Mouse (Mus musculus): Measurements from ENCODE around the gene Tas1r3. TPM values are rescaled to one million over a fixed set of nuclear protein-coding genes. Genes with fewer than 3 reads are reported as not detected.
A peak's percentile ranks its signal among the peaks of the same experiment; 100 is the strongest.

Tas1r3 gene
- polyA plus RNA-seq, 1 experiment from 2014 or later = 0.55 TPM

DNA sequence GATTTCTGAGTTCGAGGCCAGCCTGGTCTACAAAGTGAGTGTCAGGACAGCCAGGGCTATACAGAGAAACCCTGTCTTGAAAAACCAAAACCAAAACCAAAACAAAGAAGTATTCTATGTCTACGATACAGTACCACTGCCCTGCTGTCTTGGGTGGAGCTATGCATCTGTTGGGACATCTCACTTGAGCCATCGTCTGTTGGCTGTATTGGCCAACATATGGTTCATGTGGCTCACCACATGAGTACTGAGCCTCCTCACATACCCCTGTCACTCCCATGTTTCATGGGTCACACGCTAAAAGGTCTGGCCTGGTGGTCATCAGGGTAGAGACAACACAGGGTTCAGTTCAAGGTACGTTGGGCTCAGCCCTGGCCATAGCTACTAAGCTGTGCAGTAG lies 23.2 kb upstream of the Tas1r3 start:
- no peak overlapping the region for H3K4me2 ChIP-seq
- no peak for ATAC-seq (ENCODE audit: insufficient number of reproducible peaks, insufficient read depth, low FRiP score, low TSS enrichment, low read depth)
- no peak overlapping the region for H3K4me3 ChIP-seq
- no peaks in the 10 kb centered on the region for H3K27me3 ChIP-seq
- peaks cover 64% of the 10 kb centered on the region for H3K36me3 ChIP-seq
- H3K9me3 ChIP-seq = no peaks in the 10 kb centered on the region
- peaks cover 17% of the 10 kb centered on the region for H3K4me1 ChIP-seq
- 96% methylated on average over 5 of the region's 5 CpGs for WGBS
- H3K27ac ChIP-seq = no peak overlapping the region
- H3K9ac ChIP-seq = no peak overlapping the region

DNA sequence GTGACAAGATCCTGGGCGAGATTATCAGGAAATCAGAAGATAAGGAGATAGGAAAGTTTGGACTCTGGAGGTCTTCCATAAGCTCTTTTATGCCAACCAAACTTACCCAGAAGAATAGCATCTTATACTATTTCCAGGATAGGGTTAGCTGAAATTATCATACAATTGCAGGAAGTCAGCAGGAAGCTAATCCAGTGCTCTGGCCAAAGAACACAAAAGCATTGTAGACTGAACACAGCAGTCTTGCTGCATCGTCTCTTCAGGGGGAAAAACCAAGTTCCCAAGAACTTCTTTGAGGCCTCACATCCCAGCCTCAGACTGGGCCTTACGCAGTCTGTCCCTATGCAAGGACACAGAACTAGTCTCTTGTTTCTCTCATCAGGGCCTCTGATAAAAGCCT lies 20.4 kb upstream of the Tas1r3 start:
- H3K4me1 ChIP-seq = no peaks in the 10 kb centered on the region
- H3K27ac ChIP-seq = no peak overlapping the region
- no peak for ATAC-seq (ENCODE audit: insufficient number of reproducible peaks, insufficient read depth, low FRiP score, low TSS enrichment, low read depth)
- no peak overlapping the region for H3K4me2 ChIP-seq
- H3K36me3 ChIP-seq = peaks cover 61% of the 10 kb centered on the region
- H3K27me3 ChIP-seq = no peaks in the 10 kb centered on the region
- no peak overlapping the region for H3K4me3 ChIP-seq
- no peak overlapping the region for H3K9ac ChIP-seq
- WGBS = 87% methylated on average over 3 of the region's 3 CpGs
- no peaks in the 10 kb centered on the region for H3K9me3 ChIP-seq

DNA sequence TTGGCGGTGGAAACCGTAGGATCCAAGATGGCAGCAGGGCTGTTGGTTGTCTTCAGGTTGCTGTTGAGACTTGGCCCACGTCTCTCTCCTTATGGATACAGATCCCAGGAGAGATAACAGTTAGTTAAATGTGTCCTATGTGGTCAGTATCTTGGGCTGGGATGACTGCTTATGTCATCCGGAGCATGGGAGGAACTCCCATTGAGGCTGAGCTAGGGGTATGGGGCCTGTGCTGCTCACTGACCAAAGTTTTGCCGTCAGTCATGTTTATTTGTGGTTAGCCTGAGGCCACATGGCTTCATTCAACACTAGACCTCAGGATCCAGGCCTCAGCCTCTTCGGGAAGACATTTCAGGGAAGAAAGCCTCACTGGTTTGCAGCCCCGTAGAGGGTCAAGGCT lies 8.2 kb upstream of the Tas1r3 start:
- no peak overlapping the region for H3K9ac ChIP-seq
- H3K9me3 ChIP-seq = no peaks in the 10 kb centered on the region
- H3K4me2 ChIP-seq = no peak overlapping the region
- no peak overlapping the region for H3K27ac ChIP-seq
- no peaks in the 10 kb centered on the region for H3K27me3 ChIP-seq
- no peak overlapping the region for H3K4me3 ChIP-seq
- H3K36me3 ChIP-seq = peaks cover 56% of the 10 kb centered on the region
- 88% methylated on average over 7 of the region's 7 CpGs for WGBS
- H3K4me1 ChIP-seq = peaks cover 27% of the 10 kb centered on the region
- ATAC-seq (ENCODE audit: insufficient number of reproducible peaks, insufficient read depth, low FRiP score, low TSS enrichment, low read depth) = no peak

DNA sequence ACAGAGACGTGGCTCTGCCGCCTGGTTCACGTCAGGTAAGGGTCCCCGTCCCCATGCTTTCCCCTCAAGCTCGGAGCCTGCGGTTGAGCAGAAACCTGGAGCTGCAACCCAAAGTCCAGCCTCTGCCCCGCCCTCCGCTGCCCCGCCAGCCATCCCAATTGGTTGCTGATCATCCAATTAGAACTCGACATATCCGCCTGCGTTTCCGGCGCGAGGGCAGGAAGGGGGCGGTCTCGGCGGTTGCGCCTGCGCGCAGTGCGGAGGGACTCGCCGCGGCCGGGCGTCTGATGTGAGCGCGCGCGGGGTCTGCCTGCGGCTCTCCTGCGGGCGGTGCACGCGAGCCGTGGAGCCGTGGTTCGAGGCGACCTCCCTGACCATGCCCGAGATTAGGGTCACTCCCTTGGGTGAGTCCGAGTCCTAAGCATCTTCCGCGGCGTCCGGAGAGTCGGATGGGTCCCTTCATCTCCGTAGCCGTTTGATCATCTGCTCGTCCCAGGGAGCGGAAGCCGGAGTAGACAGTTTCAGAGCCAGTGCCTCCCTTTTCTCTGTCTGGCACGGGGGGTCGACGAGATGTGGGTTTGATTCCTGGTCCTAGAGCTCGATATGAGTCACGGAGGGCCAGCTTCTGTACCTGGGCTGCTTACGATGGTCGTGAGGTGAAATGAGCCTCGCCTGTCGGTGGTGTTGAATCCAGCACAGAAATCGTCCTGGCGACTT lies 6.3 kb upstream of the Tas1r3 start, which contains the start of the genes Cptp and Ints11:
Gene Cptp, minus strand, starts transcription at position 124 of the 717 bp plus-strand sequence.
Gene Ints11, plus strand, starts transcription at position 230 of the 717 bp plus-strand sequence.
- Histone ChIP-seq H3K4me1 (peaks cover 27% of the 10 kb centered on the region), H3K27me3 (no peaks in the 10 kb centered on the region), H3K27ac (peak within 1 kb of the TSS; percentile 51), H3K4me2 (peak within 1 kb of the TSS; percentile 98), H3K9me3 (no peaks in the 10 kb centered on the region), H3K9ac (peak within 1 kb of the TSS; percentile 79), H3K4me3 (peak within 1 kb of the TSS; percentile 79), H3K36me3 (peaks cover 58% of the 10 kb centered on the region)
- WGBS = under 1% methylated on average over 62 of the region's 63 CpGs
- ATAC-seq (ENCODE audit: insufficient number of reproducible peaks, insufficient read depth, low FRiP score, low TSS enrichment, low read depth) = peak; percentile 88

DNA sequence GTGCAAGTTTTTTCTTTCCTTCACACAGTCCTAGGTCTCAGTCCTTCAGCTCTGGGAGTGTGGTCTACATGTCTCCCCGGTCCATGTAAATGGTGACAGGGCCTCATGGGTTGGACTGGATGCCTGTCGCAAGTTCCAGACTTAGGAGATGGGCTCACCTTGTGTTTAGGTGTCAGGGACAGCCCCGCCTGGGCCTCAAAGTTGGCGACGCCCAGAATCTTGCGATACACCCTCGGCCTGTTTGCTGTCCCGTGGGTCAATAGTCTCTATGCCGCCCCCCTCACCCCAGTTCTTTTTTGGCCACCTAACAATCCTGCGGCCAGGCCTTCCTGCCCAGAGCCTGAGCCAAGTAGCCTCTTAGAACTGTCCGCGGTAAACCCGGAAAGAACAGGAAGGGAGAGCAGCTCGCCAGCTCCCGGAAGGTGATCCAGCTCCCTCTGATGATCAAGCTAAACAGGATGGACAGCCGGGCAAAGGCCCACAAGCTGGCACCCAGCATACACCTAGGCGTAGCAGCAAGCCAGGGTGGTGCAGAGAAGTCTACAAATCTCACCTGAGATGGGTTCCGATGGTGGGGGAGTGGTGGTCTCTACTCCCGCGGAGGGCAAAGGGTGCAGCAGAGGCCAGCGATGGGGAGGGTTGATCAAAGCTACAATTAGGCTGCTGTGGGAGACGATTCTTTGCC lies 5.6 kb upstream of the Tas1r3 start:
- Histone ChIP-seq H3K9ac (peak overlapping the region; percentile 79), H3K4me2 (peak overlapping the region; percentile 98), H3K4me3 (peak overlapping the region; percentile 79), H3K4me1 (peaks cover 27% of the 10 kb centered on the region), H3K27ac (no peak overlapping the region; the same call in 1 of the 2 replicates), H3K9me3 (no peaks in the 10 kb centered on the region), H3K36me3 (peaks cover 52% of the 10 kb centered on the region), H3K27me3 (no peaks in the 10 kb centered on the region)
- WGBS = 9% methylated on average over 22 of the region's 22 CpGs
- ATAC-seq (ENCODE audit: insufficient number of reproducible peaks, insufficient read depth, low FRiP score, low TSS enrichment, low read depth) = peak; percentile 45

DNA sequence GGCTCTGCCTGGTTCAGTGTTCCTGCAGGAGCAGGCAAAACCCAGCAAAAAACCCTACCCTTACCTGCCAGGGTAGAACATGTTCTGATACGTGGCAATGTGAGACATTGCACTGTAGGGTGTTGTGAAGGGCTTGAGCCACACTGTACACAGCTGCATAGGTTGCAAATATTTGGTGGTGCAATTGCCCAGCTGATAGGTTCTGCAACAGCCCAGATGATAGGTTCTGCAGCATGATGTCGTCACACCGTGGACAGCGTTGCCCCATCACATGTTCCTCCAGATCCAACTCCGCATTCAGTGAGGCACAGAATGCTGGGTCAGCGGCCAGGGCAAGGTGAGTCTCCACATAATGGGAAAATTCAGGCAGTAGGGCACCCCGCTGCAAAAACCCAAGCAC lies 1.4 kb downstream of the Tas1r3 start:
- Histone ChIP-seq H3K27me3 (no peaks in the 10 kb centered on the region), H3K36me3 (peaks cover 64% of the 10 kb centered on the region), H3K4me3 (no peak overlapping the region), H3K9ac (no peak overlapping the region), H3K9me3 (no peaks in the 10 kb centered on the region), H3K4me2 (no peak overlapping the region), H3K4me1 (no peaks in the 10 kb centered on the region), H3K27ac (no peak overlapping the region)
- no peak for ATAC-seq (ENCODE audit: insufficient number of reproducible peaks, insufficient read depth, low FRiP score, low TSS enrichment, low read depth)
- WGBS = 89% methylated on average over 7 of the region's 7 CpGs

DNA sequence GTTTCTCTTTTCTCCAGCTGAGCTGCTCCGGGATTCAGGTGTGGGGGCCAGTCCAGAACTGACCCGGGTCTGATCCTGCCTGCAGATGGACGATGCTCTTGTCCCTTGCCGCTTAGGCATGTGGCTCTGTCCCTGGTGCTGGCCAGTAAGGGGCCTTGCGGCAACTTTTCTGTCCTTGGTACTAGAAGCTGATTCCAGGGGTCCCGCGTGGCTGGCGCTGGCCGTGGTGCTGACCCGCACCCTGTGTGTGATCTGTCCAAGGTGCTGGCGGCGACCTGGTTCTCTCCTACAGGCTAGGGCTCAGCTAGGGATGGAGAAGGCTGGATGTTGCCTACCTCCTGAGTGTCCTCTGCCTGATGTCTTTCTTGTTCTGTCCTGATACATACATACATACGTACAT lies 3.8 kb downstream of the Tas1r3 start:
- Histone ChIP-seq H3K4me1 (no peaks in the 10 kb centered on the region), H3K4me3 (no peak overlapping the region), H3K4me2 (no peak overlapping the region), H3K27me3 (no peaks in the 10 kb centered on the region), H3K36me3 (peaks cover 66% of the 10 kb centered on the region), H3K27ac (no peak overlapping the region), H3K9me3 (no peaks in the 10 kb centered on the region), H3K9ac (no peak overlapping the region)
- ATAC-seq (ENCODE audit: insufficient number of reproducible peaks, insufficient read depth, low FRiP score, low TSS enrichment, low read depth) = peak; percentile 38; the same call in 1 of the 2 replicates
- WGBS = 16% methylated on average over 13 of the region's 13 CpGs

DNA sequence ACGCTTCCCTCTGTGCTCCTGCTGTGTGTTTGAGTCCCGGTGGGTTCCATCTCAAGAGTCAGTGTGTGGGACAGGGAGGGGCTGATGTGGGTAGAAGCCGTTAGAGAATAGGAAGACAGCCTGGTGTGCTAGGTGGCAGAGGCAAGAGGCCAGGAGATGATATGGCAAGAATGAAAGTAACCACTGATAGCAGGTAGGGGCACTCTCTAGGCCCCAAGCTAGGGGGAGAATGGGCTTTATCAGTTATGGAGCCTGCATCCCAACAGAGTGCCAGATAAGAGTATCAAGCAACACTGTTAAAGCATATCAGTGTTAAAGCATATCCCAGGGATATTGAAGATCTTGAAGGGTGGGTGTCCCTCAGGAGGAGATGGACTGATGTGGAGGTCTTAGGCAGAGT lies 6.3 kb downstream of the Tas1r3 start:
- no peak for ATAC-seq (ENCODE audit: insufficient number of reproducible peaks, insufficient read depth, low FRiP score, low TSS enrichment, low read depth)
- Histone ChIP-seq H3K36me3 (peaks cover 76% of the 10 kb centered on the region), H3K9me3 (no peaks in the 10 kb centered on the region), H3K27ac (no peak overlapping the region), H3K4me3 (no peak overlapping the region), H3K4me2 (no peak overlapping the region), H3K9ac (no peak overlapping the region), H3K4me1 (no peaks in the 10 kb centered on the region), H3K27me3 (no peaks in the 10 kb centered on the region)
- WGBS = 95% methylated on average over 3 of the region's 3 CpGs

DNA sequence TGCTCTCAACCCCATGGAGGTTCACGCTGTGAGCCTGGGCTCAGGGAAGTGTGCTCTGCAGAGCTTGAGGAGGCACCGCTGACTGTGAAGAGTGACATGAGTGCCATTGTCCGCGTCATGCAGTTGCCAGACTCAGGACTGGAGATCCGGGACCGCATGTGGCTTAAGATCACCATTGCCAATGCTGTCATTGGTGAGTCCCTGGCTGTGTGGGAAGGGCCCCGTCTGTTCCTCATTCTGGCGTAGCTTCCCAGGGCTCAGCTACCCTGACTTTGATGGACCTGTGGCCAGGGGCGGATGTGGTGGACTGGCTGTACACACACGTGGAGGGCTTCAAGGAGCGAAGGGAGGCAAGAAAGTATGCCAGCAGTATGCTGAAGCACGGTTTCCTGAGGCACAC lies 7.1 kb downstream of the Tas1r3 start:
- Histone ChIP-seq H3K9ac (no peak overlapping the region), H3K27ac (no peak overlapping the region), H3K9me3 (no peaks in the 10 kb centered on the region), H3K36me3 (peaks cover 72% of the 10 kb centered on the region), H3K4me2 (no peak overlapping the region), H3K27me3 (no peaks in the 10 kb centered on the region), H3K4me1 (no peaks in the 10 kb centered on the region), H3K4me3 (no peak overlapping the region)
- no peak for ATAC-seq (ENCODE audit: insufficient number of reproducible peaks, insufficient read depth, low FRiP score, low TSS enrichment, low read depth)
- 90% methylated on average over 12 of the region's 12 CpGs for WGBS

DNA sequence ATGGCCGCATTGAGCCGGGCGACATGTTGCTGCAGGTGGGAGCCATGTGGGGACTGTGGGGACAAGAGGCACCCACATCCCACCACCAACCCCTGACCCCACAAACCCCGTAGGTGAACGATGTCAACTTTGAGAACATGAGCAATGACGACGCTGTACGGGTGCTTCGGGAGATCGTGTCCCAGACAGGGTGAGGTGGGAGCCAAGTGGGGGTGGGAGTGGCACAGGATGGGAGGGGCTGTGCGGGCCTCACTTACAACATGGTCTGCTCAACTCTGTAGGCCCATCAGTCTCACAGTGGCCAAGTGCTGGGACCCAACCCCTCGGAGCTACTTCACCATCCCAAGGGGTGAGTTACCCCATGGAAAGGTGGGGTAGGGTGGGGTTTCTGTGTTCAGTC lies 8.2 kb downstream of the Tas1r3 start:
- no peak for ATAC-seq (ENCODE audit: insufficient number of reproducible peaks, insufficient read depth, low FRiP score, low TSS enrichment, low read depth)
- H3K9ac ChIP-seq = no peak overlapping the region
- no peaks in the 10 kb centered on the region for H3K9me3 ChIP-seq
- H3K27ac ChIP-seq = no peak overlapping the region
- H3K36me3 ChIP-seq = peaks cover 61% of the 10 kb centered on the region
- H3K4me1 ChIP-seq = no peaks in the 10 kb centered on the region
- H3K4me3 ChIP-seq = no peak overlapping the region
- H3K4me2 ChIP-seq = no peak overlapping the region
- H3K27me3 ChIP-seq = no peaks in the 10 kb centered on the region
- WGBS = 95% methylated on average over 12 of the region's 12 CpGs

DNA sequence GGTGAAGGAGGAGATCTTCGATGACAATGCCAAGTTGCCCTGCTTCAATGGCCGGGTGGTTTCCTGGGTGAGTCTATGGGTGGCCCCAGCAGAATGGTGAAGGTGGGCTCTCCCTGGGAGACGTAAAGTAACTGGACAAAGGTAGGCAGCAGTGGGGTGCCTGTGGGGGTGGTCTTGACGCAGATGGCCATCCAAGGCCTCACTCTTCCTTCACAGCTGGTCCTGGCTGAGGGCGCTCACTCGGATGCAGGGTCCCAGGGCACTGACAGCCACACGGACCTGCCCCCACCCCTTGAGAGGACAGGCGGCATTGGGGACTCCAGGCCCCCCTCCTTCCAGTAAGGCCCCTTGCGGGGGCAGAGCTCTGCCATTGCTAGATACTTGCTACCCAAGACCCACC lies 9.7 kb downstream of the Tas1r3 start:
- no peak overlapping the region for H3K27ac ChIP-seq
- WGBS = 92% methylated on average over 9 of the region's 9 CpGs

DNA sequence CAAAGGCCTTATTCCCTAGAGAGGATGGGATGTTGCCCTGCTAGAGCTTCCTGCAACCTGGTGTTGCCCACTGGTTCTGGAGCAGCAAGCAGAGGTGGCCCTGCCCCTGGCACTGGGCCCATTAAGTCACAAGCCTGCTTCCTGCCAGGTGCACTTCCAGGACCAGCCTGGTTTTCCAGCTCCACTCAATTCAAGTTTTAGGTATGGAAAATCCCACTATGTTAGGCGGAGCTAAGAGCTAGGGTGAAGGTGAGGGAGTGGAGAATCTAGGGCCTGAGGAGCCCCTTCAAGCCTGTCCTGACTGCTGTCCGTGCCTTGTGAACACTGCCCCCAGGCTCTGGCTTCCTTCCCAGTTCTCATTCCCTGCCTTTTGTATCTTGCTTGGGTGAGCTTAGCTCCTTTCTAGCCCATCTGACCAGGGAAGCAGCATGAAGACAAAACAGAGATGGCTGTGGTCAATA lies 11.2 kb downstream of the Tas1r3 start:
- H3K4me2 ChIP-seq = no peak overlapping the region
- H3K36me3 ChIP-seq = peaks cover 36% of the 10 kb centered on the region
- H3K9ac ChIP-seq = no peak overlapping the region
- H3K4me3 ChIP-seq = no peak overlapping the region
- ATAC-seq (ENCODE audit: insufficient number of reproducible peaks, insufficient read depth, low FRiP score, low TSS enrichment, low read depth) = no peak
- 63% methylated on average over 2 of the region's 2 CpGs for WGBS
- peaks cover 21% of the 10 kb centered on the region for H3K4me1 ChIP-seq
- H3K27ac ChIP-seq = no peak overlapping the region
- H3K27me3 ChIP-seq = no peaks in the 10 kb centered on the region
- no peaks in the 10 kb centered on the region for H3K9me3 ChIP-seq

More for the DNA sequence above, 9.7 kb downstream of the Tas1r3 start:
- H3K4me2 ChIP-seq = no peak overlapping the region
- ATAC-seq (ENCODE audit: insufficient number of reproducible peaks, insufficient read depth, low FRiP score, low TSS enrichment, low read depth) = no peak
- no peaks in the 10 kb centered on the region for H3K9me3 ChIP-seq
- H3K27me3 ChIP-seq = no peaks in the 10 kb centered on the region
- H3K9ac ChIP-seq = no peak overlapping the region
- peaks cover 50% of the 10 kb centered on the region for H3K36me3 ChIP-seq
- peaks cover 13% of the 10 kb centered on the region for H3K4me1 ChIP-seq
- no peak overlapping the region for H3K4me3 ChIP-seq
